Mouse (Mus musculus): ENCODE data around the gene Mllt3. TPM values are rescaled to one million over a fixed set of nuclear protein-coding genes. Genes with fewer than 3 reads are reported as not detected.

The Mllt3 gene
- polyA plus RNA-seq, 1 experiment from 2014 or later = 17.5 TPM

DNA sequence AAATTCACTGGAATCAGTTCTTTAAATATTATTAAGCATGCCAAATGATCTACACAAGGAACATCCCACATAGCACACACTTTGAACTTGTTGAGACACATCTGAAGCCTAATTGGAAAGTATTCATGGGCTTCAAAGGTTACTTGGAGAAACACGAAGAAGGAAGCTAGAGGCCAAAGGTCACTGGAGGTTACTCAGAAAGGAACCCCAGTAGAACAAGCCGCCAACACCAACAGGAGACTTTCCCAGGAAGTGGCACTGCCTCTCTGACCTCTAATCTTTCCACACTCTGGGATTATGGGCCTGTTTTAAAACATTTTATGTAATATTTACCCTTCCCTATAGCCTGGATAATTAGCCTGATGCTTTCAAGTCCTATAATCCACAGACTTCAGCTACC is 162.6 kb downstream of the Mllt3 start:
- H3K4me1 ChIP-seq (replicated peaks; ENCODE audit: control insufficient read depth, insufficient read depth, low read length) = peaks cover 6% of the 10 kb centered on the region; the same call in 1 of the 2 replicates
- no peak overlapping the region for H3K27ac ChIP-seq (ENCODE audit: low read depth, low read length)
- H3K9ac ChIP-seq (ENCODE audit: low read depth, low read length) = no peak overlapping the region
- TF ChIP-seq CTCF (IDR thresholded peaks at IDR 0.05; ENCODE audit: low read depth) = no peak
- WGBS = 26% methylated on average over 2 of the region's 2 CpGs
- no peaks in the 10 kb centered on the region for H3K9me3 ChIP-seq (ENCODE audit: control insufficient read depth)
- no peak overlapping the region for H3K4me3 ChIP-seq (ENCODE audit: low read depth, low read length)
- H3K36me3 ChIP-seq (ENCODE audit: control insufficient read depth, insufficient read depth) = peaks cover 5% of the 10 kb centered on the region; the same call in 1 of the 2 replicates
- no peaks in the 10 kb centered on the region for H3K27me3 ChIP-seq (replicated peaks; ENCODE audit: control insufficient read depth, insufficient read depth, low read length)
- ATAC-seq = peak; percentile 82
- H3K4me2 ChIP-seq (replicated peaks; ENCODE audit: low read depth) = no peak overlapping the region

DNA sequence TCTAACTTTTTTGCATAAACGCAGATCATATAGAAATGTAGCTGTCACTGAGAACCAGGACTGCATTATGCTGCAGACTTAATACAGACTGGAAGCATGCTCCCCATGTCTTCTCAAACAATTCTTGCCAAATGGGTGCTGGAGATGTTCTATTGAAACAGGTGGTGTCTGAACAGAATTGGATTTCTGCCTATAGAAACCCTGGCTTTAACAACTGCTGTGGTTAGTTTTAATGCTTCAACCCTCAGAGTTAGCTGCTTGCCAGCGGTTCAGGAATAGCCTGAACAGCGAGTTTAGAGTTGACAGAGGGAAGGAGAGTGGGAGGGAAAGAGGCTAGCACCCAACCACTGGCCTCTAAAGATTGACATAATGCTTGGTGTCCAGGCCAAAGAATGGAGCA is 166.6 kb downstream of the Mllt3 start:
- no peak overlapping the region for H3K27ac ChIP-seq (ENCODE audit: low read depth, low read length)
- ATAC-seq = no peak
- H3K27me3 ChIP-seq (replicated peaks; ENCODE audit: control insufficient read depth, insufficient read depth, low read length) = no peaks in the 10 kb centered on the region
- H3K4me2 ChIP-seq (replicated peaks; ENCODE audit: low read depth) = no peak overlapping the region
- WGBS = 66% methylated on average over 3 of the region's 3 CpGs
- H3K9me3 ChIP-seq (ENCODE audit: control insufficient read depth) = no peaks in the 10 kb centered on the region
- no peak for TF ChIP-seq CTCF (IDR thresholded peaks at IDR 0.05; ENCODE audit: low read depth)
- H3K9ac ChIP-seq (ENCODE audit: low read depth, low read length) = no peak overlapping the region
- H3K4me3 ChIP-seq (ENCODE audit: low read depth, low read length) = no peak overlapping the region
- peaks cover 9% of the 10 kb centered on the region; the same call in 1 of the 2 replicates for H3K4me1 ChIP-seq (replicated peaks; ENCODE audit: control insufficient read depth, insufficient read depth, low read length)
- no peaks in the 10 kb centered on the region for H3K36me3 ChIP-seq (ENCODE audit: control insufficient read depth, insufficient read depth)

GRCm38 (mm10) chr4:87865848-87866247 is 167.3 kb downstream of the Mllt3 start:
- Histone ChIP-seq H3K27me3 (replicated peaks; ENCODE audit: control insufficient read depth, insufficient read depth, low read length) (no peaks in the 10 kb centered on the region), H3K4me1 (replicated peaks; ENCODE audit: control insufficient read depth, insufficient read depth, low read length) (peaks cover 9% of the 10 kb centered on the region; the same call in 1 of the 2 replicates), H3K4me3 (ENCODE audit: low read depth, low read length) (no peak overlapping the region), H3K4me2 (replicated peaks; ENCODE audit: low read depth) (no peak overlapping the region), H3K9me3 (ENCODE audit: control insufficient read depth) (no peaks in the 10 kb centered on the region), H3K27ac (ENCODE audit: low read depth, low read length) (no peak overlapping the region), H3K9ac (ENCODE audit: low read depth, low read length) (no peak overlapping the region), H3K36me3 (ENCODE audit: control insufficient read depth, insufficient read depth) (no peaks in the 10 kb centered on the region)
- no peak for TF ChIP-seq CTCF (IDR thresholded peaks at IDR 0.05; ENCODE audit: low read depth)
- no peak for ATAC-seq
- WGBS = 19% methylated on average over 3 of the region's 3 CpGs

- Histone ChIP-seq H3K9me3 (ENCODE audit: control insufficient read depth) (no peaks in the 10 kb centered on the region), H3K4me2 (replicated peaks; ENCODE audit: low read depth) (0 out of 2 replicates have a peak overlapping the region, but pooled peaks have one; percentile 9), H3K27ac (ENCODE audit: low read depth, low read length) (no peak overlapping the region), H3K4me3 (ENCODE audit: low read depth, low read length) (no peak overlapping the region), H3K4me1 (replicated peaks; ENCODE audit: control insufficient read depth, insufficient read depth, low read length) (peaks cover 9% of the 10 kb centered on the region; the same call in 1 of the 2 replicates), H3K36me3 (ENCODE audit: control insufficient read depth, insufficient read depth) (no peaks in the 10 kb centered on the region), H3K27me3 (replicated peaks; ENCODE audit: control insufficient read depth, insufficient read depth, low read length) (no peaks in the 10 kb centered on the region), H3K9ac (ENCODE audit: low read depth, low read length) (no peak overlapping the region)
- WGBS = 28% methylated on average over 3 of the region's 3 CpGs
- ATAC-seq = no peak
- no peak for TF ChIP-seq CTCF (IDR thresholded peaks at IDR 0.05; ENCODE audit: low read depth)
Observed at GRCm38 (mm10) chr4:87865041-87865440, 168.1 kb downstream of the Mllt3 start.

GRCm38 (mm10) chr4:87863212-87863611 is 170.0 kb downstream of the Mllt3 start:
- Histone ChIP-seq H3K9me3 (ENCODE audit: control insufficient read depth) (no peaks in the 10 kb centered on the region), H3K27ac (ENCODE audit: low read depth, low read length) (no peak overlapping the region), H3K36me3 (ENCODE audit: control insufficient read depth, insufficient read depth) (no peaks in the 10 kb centered on the region), H3K4me1 (replicated peaks; ENCODE audit: control insufficient read depth, insufficient read depth, low read length) (peaks cover 9% of the 10 kb centered on the region; the same call in 1 of the 2 replicates), H3K4me3 (ENCODE audit: low read depth, low read length) (no peak overlapping the region), H3K27me3 (replicated peaks; ENCODE audit: control insufficient read depth, insufficient read depth, low read length) (no peaks in the 10 kb centered on the region), H3K4me2 (replicated peaks; ENCODE audit: low read depth) (no peak overlapping the region), H3K9ac (ENCODE audit: low read depth, low read length) (no peak overlapping the region)
- TF ChIP-seq CTCF (IDR thresholded peaks at IDR 0.05; ENCODE audit: low read depth) = no peak
- 94% methylated on average over 5 of the region's 5 CpGs for WGBS
- ATAC-seq = no peak

DNA sequence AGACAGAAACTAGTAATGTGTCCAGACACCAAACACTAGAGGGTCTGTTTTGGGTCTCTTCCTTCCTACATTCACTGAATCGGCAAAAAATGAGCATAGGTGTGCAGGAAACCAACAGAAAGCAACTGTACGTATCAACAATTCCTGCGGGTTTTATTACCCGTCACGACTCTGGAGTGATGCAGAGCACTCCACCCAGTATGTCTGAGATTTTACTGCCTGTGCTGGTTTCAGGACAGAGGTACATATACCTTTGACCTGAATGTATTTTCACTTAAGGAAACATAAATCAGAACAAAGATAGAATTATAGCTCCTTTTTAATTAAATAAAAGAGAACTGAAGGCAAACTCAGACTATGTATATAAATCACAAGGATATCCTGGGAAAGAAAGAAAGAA is 172.4 kb downstream of the Mllt3 start:
- Histone ChIP-seq H3K36me3 (ENCODE audit: control insufficient read depth, insufficient read depth) (no peaks in the 10 kb centered on the region), H3K9ac (ENCODE audit: low read depth, low read length) (no peak overlapping the region), H3K4me1 (replicated peaks; ENCODE audit: control insufficient read depth, insufficient read depth, low read length) (peaks cover 4% of the 10 kb centered on the region; the same call in 1 of the 2 replicates), H3K4me2 (replicated peaks; ENCODE audit: low read depth) (peak overlapping the region; percentile 14; the same call in 1 of the 2 replicates), H3K4me3 (ENCODE audit: low read depth, low read length) (no peak overlapping the region), H3K27ac (ENCODE audit: low read depth, low read length) (no peak overlapping the region; the same call in 1 of the 2 replicates), H3K27me3 (replicated peaks; ENCODE audit: control insufficient read depth, insufficient read depth, low read length) (no peaks in the 10 kb centered on the region), H3K9me3 (ENCODE audit: control insufficient read depth) (no peaks in the 10 kb centered on the region)
- WGBS = 29% methylated on average over 5 of the region's 5 CpGs
- no peak for TF ChIP-seq CTCF (IDR thresholded peaks at IDR 0.05; ENCODE audit: low read depth)
- peak; percentile 89 for ATAC-seq

GRCm38 (mm10) chr4:87859148-87859547 is 174.0 kb downstream of the Mllt3 start:
- no peak overlapping the region for H3K4me2 ChIP-seq (replicated peaks; ENCODE audit: low read depth)
- no peaks in the 10 kb centered on the region for H3K4me1 ChIP-seq (replicated peaks; ENCODE audit: control insufficient read depth, insufficient read depth, low read length)
- H3K9me3 ChIP-seq (ENCODE audit: control insufficient read depth) = no peaks in the 10 kb centered on the region
- no peaks in the 10 kb centered on the region for H3K36me3 ChIP-seq (ENCODE audit: control insufficient read depth, insufficient read depth)
- no peaks in the 10 kb centered on the region for H3K27me3 ChIP-seq (replicated peaks; ENCODE audit: control insufficient read depth, insufficient read depth, low read length)
- H3K4me3 ChIP-seq (ENCODE audit: low read depth, low read length) = no peak overlapping the region
- WGBS = 81% methylated on average over 4 of the region's 4 CpGs
- no peak for TF ChIP-seq CTCF (IDR thresholded peaks at IDR 0.05; ENCODE audit: low read depth)
- no peak overlapping the region for H3K27ac ChIP-seq (ENCODE audit: low read depth, low read length)
- ATAC-seq = no peak
- H3K9ac ChIP-seq (ENCODE audit: low read depth, low read length) = no peak overlapping the region

All from intestine, postnatal 0 days (tissue).